Comparison of ENCODE assay signal across 14 mouse cellular contexts in the genomic region with DNA sequence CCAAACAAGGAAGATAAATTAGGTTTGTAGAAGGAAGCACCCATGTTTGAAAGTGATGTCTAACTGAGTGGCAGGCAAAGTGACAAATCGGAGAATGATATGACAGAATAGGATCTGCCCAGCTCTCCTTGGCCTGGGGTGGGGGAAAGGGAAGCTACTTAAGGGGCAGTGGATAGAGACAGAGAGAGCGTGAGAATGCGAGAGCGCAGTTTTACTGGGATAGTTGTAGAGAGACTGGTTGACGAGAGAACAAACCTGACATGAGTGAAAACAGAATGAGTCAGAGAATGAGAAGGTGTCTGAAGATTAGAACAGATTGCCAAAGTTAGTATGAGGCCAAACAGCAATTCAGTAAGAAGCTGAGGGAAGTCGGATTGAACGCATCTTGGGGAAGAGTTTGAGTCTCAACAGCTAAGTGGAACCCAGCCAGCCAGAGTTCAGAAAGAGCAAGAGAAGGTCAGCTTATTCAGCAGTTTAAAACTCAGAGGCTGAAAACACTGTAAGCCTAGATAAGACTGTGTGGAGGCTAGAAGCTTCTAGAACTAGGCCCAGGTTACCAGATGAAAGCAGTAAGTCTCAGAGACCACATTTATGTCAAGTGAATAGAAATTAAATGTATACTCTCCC. TPM values are rescaled to one million over a fixed set of nuclear protein-coding genes. Genes with fewer than 3 reads are reported as not detected.
DNase-seq lines count a peak whose midpoint lies in the region; ATAC-seq and TF ChIP-seq lines count a peak whose summit lies in the region.
"Had no signal": no experiment of that assay in that cellular context is flagged by ENCODE, and none has a peak within 500 bp of the region (broad histone marks: within the 10 kb centered on the region; RNA-seq: fewer than 3 reads in every experiment).

No protein-coding gene starts in this region.

- ATAC-seq in megakaryocyte, adult 5-6 weeks (ENCODE audit: poor library complexity, severe bottlenecking): no peak
- peak; percentile 33; the same call in 1 of the 2 replicates for ATAC-seq in liver, embryonic 14.5 days (ENCODE audit: insufficient read depth)
- ATAC-seq: forebrain, embryonic 14.5 days; midbrain, embryonic 15.5 days had no signal

- no peak overlapping the region for H3K9ac ChIP-seq in liver, embryonic 14.5 days (replicated peaks)
- H3K9ac ChIP-seq: midbrain, embryonic 15.5 days; neural tube, embryonic 12.5 days had no signal

- peaks cover 25% of the 10 kb centered on the region for H3K36me3 ChIP-seq in megakaryocyte, embryonic 14.5 days (replicated peaks; ENCODE audit: low read length)
- no peaks in the 10 kb centered on the region for H3K36me3 ChIP-seq in liver, embryonic 14.5 days (replicated peaks; ENCODE audit: control insufficient read depth, insufficient read depth, low read depth)

- H3K9me3 ChIP-seq in megakaryocyte, embryonic 14.5 days: no peaks in the 10 kb centered on the region
- no peaks in the 10 kb centered on the region for H3K9me3 ChIP-seq in liver, embryonic 14.5 days (ENCODE audit: control insufficient read depth, low read length)
- H3K9me3 ChIP-seq: embryonic facial prominence, embryonic 13.5 days; midbrain, embryonic 15.5 days; neural tube, embryonic 12.5 days had no signal

- no peak for TF ChIP-seq CTCF in liver, embryonic 14.5 days (IDR thresholded peaks at IDR 0.05; ENCODE audit: low read depth)

- peak; percentile 25 for DNase-seq in adrenal gland, postnatal 10 days
- no peak for DNase-seq in adrenal gland, adult 2 months
- no peak for DNase-seq in liver, embryonic 14.5 days (ENCODE audit: low read depth in 3 of 3, low spot score in 3 of 3)
- DNase-seq in layer of hippocampus, adult 9-10 months (ENCODE audit: low spot score): no peak
- DNase-seq in B cell, adult 2 months: no peak
- DNase-seq in frontal cortex, postnatal 14 days (ENCODE audit: low spot score in 2 of 2): no peak
- DNase-seq: cerebellum, adult 11-12 months; heart, postnatal 14 days had no signal

- H3K27me3 ChIP-seq in megakaryocyte, embryonic 14.5 days (replicated peaks): no peaks in the 10 kb centered on the region
- H3K27me3 ChIP-seq in liver, embryonic 14.5 days (ENCODE audit: control insufficient read depth, insufficient read depth, low read length): no peaks in the 10 kb centered on the region
- H3K27me3 ChIP-seq: embryonic facial prominence, embryonic 13.5 days; midbrain, embryonic 15.5 days; neural tube, embryonic 12.5 days had no signal

- peak overlapping the region; percentile 68 for H3K4me3 ChIP-seq in megakaryocyte, embryonic 14.5 days (replicated peaks)
- no peak overlapping the region for H3K4me3 ChIP-seq in liver, embryonic 14.5 days (ENCODE audit: insufficient read depth in 1 of 2, low read depth in 2 of 2, low read length in 2 of 2)
- H3K4me3 ChIP-seq: embryonic facial prominence, embryonic 13.5 days; midbrain, embryonic 15.5 days; neural tube, embryonic 12.5 days had no signal

- 67% methylated on average over 7 of the region's 7 CpGs for WGBS in liver, embryonic 14.5 days (ENCODE audit: insufficient replicate concordance)

- H3K4me1 ChIP-seq in megakaryocyte, embryonic 14.5 days: peaks cover 42% of the 10 kb centered on the region
- H3K4me1 ChIP-seq in liver, embryonic 14.5 days (replicated peaks; ENCODE audit: control insufficient read depth in 2 of 2, insufficient read depth in 2 of 2, low read length in 1 of 2): peaks cover 0 to 8% of the 10 kb centered on the region in 2 experiments; a peak in 2 of 4 replicates
- H3K4me1 ChIP-seq: midbrain, embryonic 15.5 days; neural tube, embryonic 12.5 days had no signal

- H3K4me2 ChIP-seq in liver, embryonic 14.5 days (ENCODE audit: low read depth): no peak overlapping the region
- H3K4me2 ChIP-seq: midbrain, embryonic 15.5 days; neural tube, embryonic 12.5 days had no signal

- TF ChIP-seq EP300 in liver, embryonic 14.5 days (IDR thresholded peaks at IDR 0.05; ENCODE audit: low read depth): no peak

- H3K27ac ChIP-seq in liver, embryonic 14.5 days: no peak overlapping the region; the same call in 1 of the 2 replicates
- H3K27ac ChIP-seq: embryonic facial prominence, embryonic 13.5 days; midbrain, embryonic 15.5 days; neural tube, embryonic 12.5 days had no signal

RNA-seq across cellular contexts. Expression of a gene that starts 9.9 kb away (rescaled TPM):
- total RNA-seq in adrenal gland, postnatal 10 days (2021): 10 to 100 TPM; 29.5 to 35.9 TPM
- total RNA-seq in adrenal gland, adult 2 months (2021): 10 to 100 TPM; 41.8 to 51.9 TPM
- 19.2 and 21.7 TPM in 2 replicates for polyA plus RNA-seq in adrenal gland, adult 2 months (2012; rRNA removed)
- polyA plus RNA-seq in megakaryocyte, embryonic 14.5 days (2012; ENCODE audit: insufficient read depth, low replicate concordance): 2.1 and 3.5 TPM in 2 replicates
- total RNA-seq in megakaryocyte, adult 5-6 weeks (2015): 55.9 and 69.4 TPM in 2 replicates
- total RNA-seq in megakaryocyte, adult 5-6 weeks (2017): 77.5 and 79.8 TPM in 2 replicates
- polyA plus RNA-seq in liver, embryonic 14.5 days (2012; rRNA removed): 4.2 and 4.9 TPM in 2 replicates
- polyA plus RNA-seq in liver, embryonic 14.5 days (2014; fragmentation: Nextera tagmentation; extraction: Ambion mirVana): 4.5 and 5.9 TPM in 2 replicates
